Comparison of ENCODE assay signal across 28 mouse cellular contexts in genomic region chr9:102069151-102069882, GRCm38 (mm10).
A peak's percentile ranks its signal among the peaks of the same experiment; 100 is the strongest.
DNase-seq lines count a peak whose midpoint lies in the region; ATAC-seq and TF ChIP-seq lines count a peak whose summit lies in the region.
"Had no signal": no experiment of that assay in that cellular context is flagged by ENCODE, and none has a peak within 500 bp of the region (broad histone marks: within the 10 kb centered on the region; RNA-seq: fewer than 3 reads in every experiment).

No protein-coding gene starts in this region.

- TF ChIP-seq POLR2A in brain, embryonic 14.5 days (IDR thresholded peaks at IDR 0.05; ENCODE audit: borderline replicate concordance, extremely low read depth, insufficient read depth, insufficient read length, poor library complexity, severe bottlenecking), result no peak

- H3K4me1 ChIP-seq in heart, embryonic 10.5 days, result no peaks in the 10 kb centered on the region
- H3K4me1 ChIP-seq in midbrain, embryonic 13.5 days (replicated peaks), result peaks cover 38% of the 10 kb centered on the region
- H3K4me1 ChIP-seq in midbrain, postnatal 0 days (ENCODE audit: insufficient read depth, low read length), result no peaks in the 10 kb centered on the region
- H3K4me1 ChIP-seq: embryonic facial prominence, embryonic 13.5 days; heart, embryonic 13.5 days; liver, embryonic 12.5 days had no signal

- H3K4me2 ChIP-seq in midbrain, embryonic 13.5 days (replicated peaks), result no peak overlapping the region
- no peak overlapping the region for H3K4me2 ChIP-seq in midbrain, postnatal 0 days (ENCODE audit: low read depth, low read length, poor library complexity, severe bottlenecking)
- H3K4me2 ChIP-seq: embryonic facial prominence, embryonic 13.5 days; forebrain, embryonic 15.5 days; heart, embryonic 13.5 days; liver, embryonic 12.5 days had no signal

- no peak overlapping the region for H3K27ac ChIP-seq in heart, embryonic 10.5 days
- peak overlapping the region; percentile 22; the same call in 1 of the 2 replicates for H3K27ac ChIP-seq in midbrain, embryonic 13.5 days
- H3K27ac ChIP-seq in midbrain, postnatal 0 days (ENCODE audit: low read depth, low read length), result no peak overlapping the region
- H3K27ac ChIP-seq: embryonic facial prominence, embryonic 13.5 days; forebrain, embryonic 10.5 days; forebrain, embryonic 15.5 days; heart, embryonic 13.5 days; liver, embryonic 12.5 days had no signal

- H3K9me3 ChIP-seq in heart, embryonic 10.5 days, result no peaks in the 10 kb centered on the region
- H3K9me3 ChIP-seq in midbrain, embryonic 13.5 days, result no peaks in the 10 kb centered on the region
- H3K9me3 ChIP-seq in midbrain, postnatal 0 days (ENCODE audit: low read length), result no peaks in the 10 kb centered on the region
- H3K9me3 ChIP-seq: embryonic facial prominence, embryonic 13.5 days; forebrain, embryonic 10.5 days; forebrain, embryonic 15.5 days; heart, embryonic 13.5 days; liver, embryonic 12.5 days had no signal

- TF ChIP-seq CTCF in midbrain, postnatal 0 days (IDR thresholded peaks at IDR 0.05), result no peak
- TF ChIP-seq CTCF in brain, embryonic 14.5 days (IDR thresholded peaks at IDR 0.05; ENCODE audit: borderline replicate concordance, extremely low read depth, insufficient read depth, insufficient read length), result no peak

- no peak overlapping the region for H3K9ac ChIP-seq in midbrain, embryonic 13.5 days (replicated peaks)
- no peak overlapping the region for H3K9ac ChIP-seq in midbrain, postnatal 0 days (replicated peaks; ENCODE audit: low read length, poor library complexity, severe bottlenecking)
- H3K9ac ChIP-seq: embryonic facial prominence, embryonic 13.5 days; forebrain, embryonic 15.5 days; heart, embryonic 13.5 days; liver, embryonic 12.5 days; liver, postnatal 0 days had no signal

- H3K4me3 ChIP-seq in heart, embryonic 10.5 days, result no peak overlapping the region
- no peak overlapping the region for H3K4me3 ChIP-seq in midbrain, embryonic 13.5 days (replicated peaks)
- H3K4me3 ChIP-seq in midbrain, postnatal 0 days (ENCODE audit: low read depth, low read length), result no peak overlapping the region
- H3K4me3 ChIP-seq: embryonic facial prominence, embryonic 13.5 days; forebrain, embryonic 10.5 days; forebrain, embryonic 15.5 days; heart, embryonic 13.5 days; liver, embryonic 12.5 days had no signal

- 0 out of 2 replicates have a peak, but pooled peaks cover 4% of the 10 kb centered on the region for H3K27me3 ChIP-seq in heart, embryonic 10.5 days (ENCODE audit: insufficient read depth, poor library complexity, severe bottlenecking)
- no peaks in the 10 kb centered on the region for H3K27me3 ChIP-seq in midbrain, embryonic 13.5 days
- H3K27me3 ChIP-seq in midbrain, postnatal 0 days (ENCODE audit: insufficient read depth, low read length), result no peaks in the 10 kb centered on the region
- H3K27me3 ChIP-seq: embryonic facial prominence, embryonic 13.5 days; forebrain, embryonic 15.5 days; liver, embryonic 12.5 days had no signal

- ATAC-seq in midbrain, embryonic 13.5 days, result no peak
- no peak for ATAC-seq in midbrain, postnatal 0 days (ENCODE audit: low FRiP score)
- no peak for ATAC-seq in inflammation-experienced regulatory T-cells, adult 6 months
- ATAC-seq: activated CD4-positive, CD25-positive, alpha-beta regulatory T cell, adult 4 months; forebrain, embryonic 15.5 days; intestine, postnatal 0 days; liver, embryonic 12.5 days; liver, postnatal 0 days had no signal

- 84% methylated on average over 3 of the region's 3 CpGs for WGBS in heart, embryonic 10.5 days
- WGBS in midbrain, embryonic 13.5 days, result 53% methylated on average over 3 of the region's 3 CpGs
- WGBS in midbrain, postnatal 0 days, result 47% methylated on average over 3 of the region's 3 CpGs

- no peaks in the 10 kb centered on the region for H3K36me3 ChIP-seq in heart, embryonic 10.5 days
- H3K36me3 ChIP-seq in midbrain, embryonic 13.5 days, result 0 out of 2 replicates have a peak, but pooled peaks cover 6% of the 10 kb centered on the region
- 0 out of 2 replicates have a peak, but pooled peaks cover 3% of the 10 kb centered on the region for H3K36me3 ChIP-seq in midbrain, postnatal 0 days (ENCODE audit: insufficient read depth, low read length)
- H3K36me3 ChIP-seq: embryonic facial prominence, embryonic 13.5 days; forebrain, embryonic 10.5 days; forebrain, embryonic 15.5 days; heart, embryonic 13.5 days; liver, embryonic 12.5 days had no signal

- peak; percentile 5 to 19 for DNase-seq in heart, adult 9 months (ENCODE audit: low spot score in 2 of 2)
- no peak for DNase-seq in heart, embryonic 10.5 days (ENCODE audit: low spot score)
- DNase-seq in midbrain, postnatal 0 days (ENCODE audit: low spot score), result no peak
- peak; percentile 44 for DNase-seq in brain, embryonic 14.5 days (ENCODE audit: low read depth)
- peak; percentile 77 for DNase-seq in retina, postnatal 1 day
- DNase-seq: adrenal gland, adult 8-10 months; B cell, adult 2 months; cerebellum, adult 11-12 months; cerebellum, postnatal 10 days; gastrocnemius, postnatal 25 days; kidney, adult 9 months; kidney, postnatal 10 days; layer of hippocampus, postnatal 36 days; left cerebral cortex, postnatal 4 days; liver, postnatal 0 days; lung, postnatal 36 days; right cerebral cortex, postnatal 25 days; spleen, adult 18-20 months; thymus, postnatal 14 days had no signal

Comparison
In these comparisons a context has a peak if more than half of its experiments do, and no peak if none do; other contexts are left out.
1. DNase-seq: peak in heart, adult 9 months (2 of 2), brain, embryonic 14.5 days (single experiment) and retina, postnatal 1 day (single experiment); none in heart, embryonic 10.5 days (single experiment) and midbrain, postnatal 0 days (single experiment).